Mouse (Mus musculus): ENCODE results near the gene Rftn2.

GRCm38 (mm10) chr1:55179917-55180566 is 46.5 kb downstream of the Rftn2 start:
- TF ChIP-seq FLI1 (IDR thresholded peaks at IDR 0.05; ENCODE audit: low read length) (no peak), GATA1 (IDR thresholded peaks at IDR 0.05; ENCODE audit: borderline replicate concordance, low read length) (no peak)
